Mouse (Mus musculus): ENCODE data around the gene Tmem210.

The Tmem210 gene

DNA sequence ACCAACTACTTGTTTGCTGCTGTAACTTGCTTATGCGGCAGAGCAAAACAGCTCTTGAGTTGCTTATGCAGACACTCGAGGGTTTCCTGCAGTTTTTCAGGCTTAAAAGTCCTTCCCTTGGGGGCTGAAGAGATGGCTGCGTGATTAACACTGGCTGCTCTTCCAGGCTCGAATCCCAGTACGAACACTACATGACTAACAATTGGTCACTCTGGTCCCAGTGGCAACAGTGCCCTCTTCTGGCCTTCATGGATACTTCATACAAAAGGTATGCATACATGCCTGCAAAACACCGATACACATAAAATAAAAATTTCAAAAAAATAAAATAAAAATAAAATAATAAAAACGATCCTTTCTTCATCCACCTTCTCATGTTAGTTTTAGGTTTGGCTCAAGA lies 40.5 kb downstream of the Tmem210 start:
- in situ Hi-C loops (cut with MboI; ENCODE audit: unreplicated experiment in 2 of 2) = loop anchor here in 1 of 2 experiments (10.0 kb wide), 1 partner anchor 194 kb away; no protein-coding TSS in a partner anchor

DNA sequence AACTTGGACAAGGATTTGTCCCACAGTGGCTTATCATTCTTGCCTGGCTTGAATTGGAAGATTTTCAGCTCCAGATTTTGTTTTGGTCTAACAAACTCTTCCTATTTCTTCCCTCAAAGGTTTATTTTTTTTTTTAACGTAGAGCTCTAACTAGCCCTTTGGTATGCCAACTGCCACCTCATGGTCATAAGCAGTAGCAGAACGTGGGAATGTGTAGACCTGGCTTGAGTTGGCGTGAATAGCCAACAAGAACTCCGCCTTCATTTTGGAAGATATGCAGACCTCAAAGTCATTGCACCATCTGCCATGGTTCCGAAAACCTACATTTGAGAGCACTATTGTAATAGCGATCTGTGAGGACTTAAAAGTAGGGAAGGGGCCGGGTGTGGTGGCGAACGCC lies 43.5 kb downstream of the Tmem210 start:
- in situ Hi-C loops (cut with MboI; ENCODE audit: unreplicated experiment in 2 of 2) = loop anchor here (5.0 to 10.0 kb wide), 3 partner anchors 36 to 73 kb away; partner anchors contain the start of gene Uap1l1 (in 1 of the 2)

DNA sequence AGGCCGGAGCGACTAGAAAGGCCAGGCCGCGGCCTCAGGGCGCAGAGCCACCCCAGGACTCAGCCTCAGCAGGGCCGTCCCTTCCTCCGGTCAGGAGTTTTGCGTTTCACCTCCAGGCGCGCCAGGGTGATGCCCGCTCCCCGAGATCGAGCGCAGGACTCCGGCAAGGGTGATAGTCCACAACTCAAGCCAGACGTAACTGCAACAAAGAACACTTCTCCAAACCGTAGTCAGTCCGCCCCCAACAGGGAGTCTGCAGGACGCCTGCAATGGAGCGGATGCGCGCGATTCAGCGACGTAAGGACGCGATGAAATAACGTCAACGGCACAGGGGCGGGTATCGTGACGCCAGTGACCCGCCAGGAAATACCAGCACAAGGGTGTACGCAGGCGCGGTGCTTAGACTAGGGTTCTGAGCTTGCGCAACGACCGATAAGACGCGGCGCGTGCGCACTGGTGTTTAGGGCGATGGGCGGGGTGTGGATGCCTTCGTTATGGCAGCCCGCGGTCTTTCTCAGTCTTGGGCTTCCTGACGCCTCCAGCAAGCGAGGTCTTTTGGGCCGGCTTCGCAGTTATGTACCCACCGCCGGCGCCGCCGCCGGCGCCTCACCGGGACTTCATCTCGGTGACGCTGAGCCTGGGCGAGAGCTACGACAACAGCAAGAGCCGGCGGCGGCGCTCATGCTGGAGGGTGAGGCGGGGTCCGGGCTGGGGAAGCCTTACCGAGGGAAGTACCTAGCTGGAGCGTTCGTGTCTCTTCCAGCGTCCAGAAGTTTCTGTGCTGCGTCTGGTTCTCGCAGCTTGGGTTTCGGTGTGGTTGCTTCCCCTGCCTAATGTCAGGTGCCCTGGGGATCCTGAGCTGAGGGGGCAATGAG lies 44.6 kb downstream of the Tmem210 start, which contains the start of gene Man1b1:
Gene Man1b1, plus strand, starts transcription at position 53 of the 875 bp plus-strand sequence.
- in situ Hi-C loops (cut with MboI; ENCODE audit: unreplicated experiment in 2 of 2) = loop anchor here (5.0 to 10.0 kb wide), 3 partner anchors 35 to 72 kb away; partner anchors contain the start of gene Uap1l1 (in 1 of the 2)

DNA sequence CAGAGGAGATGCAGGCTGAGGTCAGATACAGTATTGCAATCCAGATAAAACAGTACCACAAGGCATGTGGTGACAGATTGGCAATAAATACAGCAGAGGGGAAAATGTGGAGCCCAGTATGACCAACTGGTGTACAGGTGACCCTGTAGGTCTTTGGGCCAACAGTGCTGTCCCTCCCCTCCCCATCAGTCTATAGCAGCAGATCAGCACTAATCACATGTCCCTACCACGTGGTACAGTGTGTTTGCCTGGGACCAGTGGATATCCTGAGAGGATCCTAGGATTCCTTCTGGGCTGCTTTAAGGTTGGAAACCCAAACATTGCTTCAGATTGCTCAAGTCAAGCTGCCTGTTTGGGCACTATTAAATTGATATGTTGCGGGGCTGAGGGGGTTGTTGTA lies 45.6 kb downstream of the Tmem210 start:
- in situ Hi-C loops (cut with MboI; ENCODE audit: unreplicated experiment in 2 of 2) = loop anchor here (5.0 to 10.0 kb wide), 3 partner anchors 34 to 71 kb away; partner anchors contain the start of gene Uap1l1 (in 1 of the 2)

DNA sequence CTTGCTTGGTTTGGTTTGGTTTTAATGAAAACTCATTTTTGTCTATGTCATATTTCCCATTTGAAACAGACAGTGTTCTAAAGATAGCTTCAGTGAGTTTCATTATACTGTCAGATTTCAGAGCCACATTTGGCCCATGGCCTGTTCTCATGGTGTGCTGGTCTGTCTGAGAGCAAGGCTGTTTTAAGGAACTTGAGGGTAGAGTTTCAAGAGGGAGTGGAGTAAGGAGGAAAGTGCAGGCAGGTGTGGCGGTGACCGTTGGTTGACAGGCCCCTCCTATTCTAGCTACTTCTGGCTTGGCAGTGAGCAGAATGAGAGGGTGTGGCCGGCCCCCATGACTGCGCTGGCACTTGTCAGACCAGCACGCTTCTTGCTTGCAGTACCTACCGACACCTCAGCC lies 50.4 kb downstream of the Tmem210 start:
- in situ Hi-C loops (cut with MboI; ENCODE audit: unreplicated experiment in 2 of 2) = loop anchor here in 1 of 2 experiments (10.0 kb wide), 1 partner anchor 66 kb away; no protein-coding TSS in a partner anchor

Data from v-Abl transformed pro-B cells (cell line).